Mouse (Mus musculus): ENCODE measurements around the gene Atp6v0a2. TPM values are rescaled to one million over a fixed set of nuclear protein-coding genes. Genes with fewer than 3 reads are reported as not detected.
A peak's percentile ranks its signal among the peaks of the same experiment; 100 is the strongest.

Atp6v0a2 gene
- polyA plus RNA-seq, 1 experiment = 22.8 TPM

GRCm38 (mm10) chr5:124751656-124752055 lies 123.3 kb downstream of the Atp6v0a2 start:
- H3K79me3 ChIP-seq (ENCODE audit: low read depth) = no peaks in the 10 kb centered on the region
- H3ac ChIP-seq (ENCODE audit: control insufficient read depth, insufficient read length, low read depth) = no peak overlapping the region
- no peaks in the 10 kb centered on the region for H3K79me2 ChIP-seq (ENCODE audit: control insufficient read depth, insufficient read depth)
- peaks cover 3% of the 10 kb centered on the region for H3K27me3 ChIP-seq (ENCODE audit: control insufficient read depth, insufficient read depth, insufficient read length)
- H3K36me3 ChIP-seq (ENCODE audit: control insufficient read depth, insufficient read depth) = no peaks in the 10 kb centered on the region
- TF ChIP-seq MYOG (IDR thresholded peaks at IDR 0.05; ENCODE audit: control insufficient read depth, extremely low read depth, insufficient read length) (no peak), FOSL1 (IDR thresholded peaks at IDR 0.05; ENCODE audit: insufficient read depth, low read length, poor library complexity, severe bottlenecking) (no peak), MAX (IDR thresholded peaks at IDR 0.05) (no peak), USF1 (IDR thresholded peaks at IDR 0.05; ENCODE audit: low read depth) (no peak), CTCF (IDR thresholded peaks at IDR 0.05; ENCODE audit: control insufficient read depth, insufficient read depth, insufficient read length) (no peak), CEBPB (IDR thresholded peaks at IDR 0.05; ENCODE audit: low read depth) (no peak), MYOD1 (IDR thresholded peaks at IDR 0.05; ENCODE audit: control insufficient read depth, insufficient read length, low read depth) (no peak)
- H3K4me3 ChIP-seq (ENCODE audit: insufficient read depth, poor library complexity, severe bottlenecking) = no peak overlapping the region

DNA sequence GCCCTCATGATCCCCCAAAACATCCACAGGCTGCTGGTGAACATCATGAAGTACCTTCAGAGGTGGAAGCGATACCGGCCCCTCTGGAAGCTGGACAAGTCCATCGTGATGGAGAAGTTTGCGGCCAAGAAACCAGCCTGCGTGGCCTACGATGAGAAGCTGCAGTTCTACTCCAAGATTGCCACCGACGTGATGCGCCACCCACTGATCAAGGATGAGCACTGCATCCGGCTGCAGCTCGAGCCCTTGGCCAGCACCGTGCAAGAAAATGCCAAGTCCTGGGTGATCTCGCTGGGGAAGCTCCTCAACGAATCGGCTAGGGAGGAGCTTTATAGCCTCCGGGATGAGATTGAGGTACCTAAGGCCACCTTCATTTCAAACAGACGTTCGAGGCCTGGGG lies 132.6 kb downstream of the Atp6v0a2 start:
- Histone ChIP-seq H3K79me3 (ENCODE audit: low read depth) (no peaks in the 10 kb centered on the region), H3K36me3 (ENCODE audit: control insufficient read depth, insufficient read depth) (no peaks in the 10 kb centered on the region), H3K4me3 (ENCODE audit: insufficient read depth, poor library complexity, severe bottlenecking) (no peak overlapping the region), H3ac (ENCODE audit: control insufficient read depth, insufficient read length, low read depth) (no peak overlapping the region), H3K79me2 (ENCODE audit: control insufficient read depth, insufficient read depth) (no peaks in the 10 kb centered on the region), H3K27me3 (ENCODE audit: control insufficient read depth, insufficient read depth, insufficient read length) (peaks cover 8% of the 10 kb centered on the region)
- TF ChIP-seq CTCF (IDR thresholded peaks at IDR 0.05; ENCODE audit: control insufficient read depth, insufficient read depth, insufficient read length) (peak; percentile 23), MAX (IDR thresholded peaks at IDR 0.05) (no peak)

- TF ChIP-seq USF1 (IDR thresholded peaks at IDR 0.05; ENCODE audit: low read depth) (no peak), MAX (IDR thresholded peaks at IDR 0.05) (no peak), CTCF (IDR thresholded peaks at IDR 0.05; ENCODE audit: control insufficient read depth, insufficient read depth, insufficient read length) (no peak), MYOG (IDR thresholded peaks at IDR 0.05; ENCODE audit: control insufficient read depth, extremely low read depth, insufficient read length) (no peak), FOSL1 (IDR thresholded peaks at IDR 0.05; ENCODE audit: insufficient read depth, low read length, poor library complexity, severe bottlenecking) (no peak), MYOD1 (IDR thresholded peaks at IDR 0.05; ENCODE audit: control insufficient read depth, insufficient read length, low read depth) (no peak), CEBPB (IDR thresholded peaks at IDR 0.05; ENCODE audit: low read depth) (no peak)
- Histone ChIP-seq H3ac (ENCODE audit: control insufficient read depth, insufficient read length, low read depth) (no peak overlapping the region), H3K79me3 (ENCODE audit: low read depth) (no peaks in the 10 kb centered on the region), H3K4me3 (ENCODE audit: insufficient read depth, poor library complexity, severe bottlenecking) (no peak overlapping the region), H3K79me2 (ENCODE audit: control insufficient read depth, insufficient read depth) (no peaks in the 10 kb centered on the region), H3K27me3 (ENCODE audit: control insufficient read depth, insufficient read depth, insufficient read length) (peaks cover 8% of the 10 kb centered on the region), H3K36me3 (ENCODE audit: control insufficient read depth, insufficient read depth) (no peaks in the 10 kb centered on the region)
Observed at GRCm38 (mm10) chr5:124761787-124762186, 133.4 kb downstream of the Atp6v0a2 start.

Other genes with a start within 250 kb of the Atp6v0a2 start
- 13.0 TPM for gene Sbno1, start 202.6 kb upstream of the Atp6v0a2 start, polyA plus RNA-seq (2012; fragmentation: generic; extraction: Trizol)
- gene Kmt5a, start 188.6 kb upstream of the Atp6v0a2 start, polyA plus RNA-seq (2012; fragmentation: generic; extraction: Trizol) = 91.5 TPM
- 22.8 TPM for gene Rilpl2, start 150.2 kb upstream of the Atp6v0a2 start, polyA plus RNA-seq (2012; fragmentation: generic; extraction: Trizol)
- 23.8 TPM for gene Snrnp35, start 145.4 kb upstream of the Atp6v0a2 start, polyA plus RNA-seq (2012; fragmentation: generic; extraction: Trizol)
- gene Rilpl1, start 97.2 kb upstream of the Atp6v0a2 start, polyA plus RNA-seq (2012; fragmentation: generic; extraction: Trizol) = 15.2 TPM
- 187 TPM for gene Tmed2, start 87.9 kb upstream of the Atp6v0a2 start, polyA plus RNA-seq (2012; fragmentation: generic; extraction: Trizol)
- gene Ddx55, start 75.7 kb upstream of the Atp6v0a2 start, polyA plus RNA-seq (2012; fragmentation: generic; extraction: Trizol) = 6.9 TPM
- 43.0 TPM for gene Eif2b1, start 49.4 kb upstream of the Atp6v0a2 start, polyA plus RNA-seq (2012; fragmentation: generic; extraction: Trizol)
- gene Gtf2h3, start 49.4 kb upstream of the Atp6v0a2 start, polyA plus RNA-seq (2012; fragmentation: generic; extraction: Trizol) = 34.0 TPM
- 0.04 TPM for gene Dnah10, start 96.5 kb downstream of the Atp6v0a2 start, polyA plus RNA-seq (2012; fragmentation: generic; extraction: Trizol)
- gene Ccdc92, start 233.8 kb downstream of the Atp6v0a2 start, polyA plus RNA-seq (2012; fragmentation: generic; extraction: Trizol) = 12.2 TPM
- gene Zfp664, start 234.1 kb downstream of the Atp6v0a2 start, polyA plus RNA-seq (2012; fragmentation: generic; extraction: Trizol) = 25.9 TPM

All from C2C12 (cell line).